Mouse (Mus musculus) limb, embryonic 13.5 days (tissue): ENCODE results near the gene Casc3. TPM values are rescaled to one million over a fixed set of nuclear protein-coding genes. Genes with fewer than 3 reads are reported as not detected.
A peak's percentile ranks its signal among the peaks of the same experiment; 100 is the strongest.

Source experiments
- ATAC-seq: fragments of 200-750 bp; cut with Nextera tagmentation; 2 replicates; pipeline ENCODE4 v1.8.0; 2017; ENCODE audit warnings: low read depth, moderate number of reproducible peaks, moderate TSS enrichment; ENCODE audit not compliant: low FRiP score
- H3K27ac ChIP-seq: fragments of 300-500 bp; sonication (generic); 2 replicates; pipeline ENCODE4 v1.5.1; 2015; ENCODE audit warnings: inconsistent platforms, mild to moderate bottlenecking, moderate library complexity
- H3K27me3 ChIP-seq: fragments of 300-500 bp; sonication (generic); 2 replicates; pipeline ENCODE4 v1.6.1; 2015; ENCODE audit warnings: mild to moderate bottlenecking, inconsistent platforms
- H3K36me3 ChIP-seq: fragments of 300-500 bp; sonication (generic); 2 replicates; pipeline ENCODE4 v1.6.1; 2015; ENCODE audit warnings: inconsistent platforms, mild to moderate bottlenecking, moderate library complexity
- H3K4me1 ChIP-seq: fragments of 300-500 bp; sonication (generic); 2 replicates; pipeline ENCODE4 v1.6.1; 2015; ENCODE audit warnings: inconsistent platforms
- H3K4me2 ChIP-seq: fragments of 300-500 bp; sonication (generic); replicated peaks from 2 replicates; pipeline ENCODE4 v1.6.1; 2015; ENCODE audit warnings: inconsistent platforms, mild to moderate bottlenecking, moderate library complexity
- H3K4me3 ChIP-seq: fragments of 300-500 bp; sonication (generic); 2 replicates; pipeline ENCODE4 v1.5.1; 2015; ENCODE audit warnings: moderate library complexity, mild to moderate bottlenecking, inconsistent platforms
- H3K9ac ChIP-seq: fragments of 300-500 bp; sonication (generic); 2 replicates; pipeline ENCODE4 v1.6.1; 2015; ENCODE audit warnings: mild to moderate bottlenecking, inconsistent platforms
- H3K9me3 ChIP-seq: fragments of 300-500 bp; sonication (generic); 2 replicates; pipeline ENCODE4 v1.6.1; 2016; ENCODE audit warnings: inconsistent platforms
- WGBS: fragments of 180-500 bp; shearing (Covaris S2); methylation state at CpG from one replicate; pipeline ENCODE4 v1.1.7; 2015; 5-methylcytosine and 5-hydroxymethylcytosine counted together
- polyA plus RNA-seq: library from polyadenylated mRNA; unstranded; fragments of >200 nt; fragmentation: Nextera tagmentation; extraction: Ambion mirVana; gene quantifications from 2 replicates; pipeline ENCODE4 v1.2.1, GENCODE M21; 2015

Gene Casc3
- polyA plus RNA-seq, 1 experiment from 2014 or later, result 39.5 TPM

DNA sequence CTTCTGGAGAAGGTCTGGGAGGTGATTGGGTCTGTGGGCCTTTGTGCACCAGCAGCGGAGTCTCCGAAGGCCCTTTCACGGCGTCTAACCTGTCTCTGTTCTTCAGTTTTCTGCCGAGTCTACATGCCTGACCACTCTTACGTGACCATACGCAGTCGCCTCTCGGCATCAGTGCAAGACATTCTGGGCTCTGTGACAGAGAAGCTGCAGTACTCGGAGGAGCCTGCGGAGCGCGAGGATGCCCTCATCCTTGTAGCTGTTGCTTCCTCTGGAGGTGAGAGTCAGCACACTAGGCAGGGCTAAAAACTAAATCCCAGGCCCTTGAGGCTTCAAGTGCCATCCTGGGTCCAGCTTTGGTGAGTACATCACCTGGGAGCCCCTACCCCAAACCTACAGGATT is 41.3 kb downstream of the Casc3 start:
- Histone ChIP-seq H3K27ac (no peak overlapping the region), H3K4me1 (peaks cover 19% of the 10 kb centered on the region), H3K9me3 (no peaks in the 10 kb centered on the region), H3K4me3 (no peak overlapping the region), H3K9ac (no peak overlapping the region), H3K27me3 (peaks cover 3% of the 10 kb centered on the region; the same call in 1 of the 2 replicates), H3K36me3 (peaks cover 15% of the 10 kb centered on the region), H3K4me2 (no peak overlapping the region)
- no peak for ATAC-seq
- 56% methylated on average over 13 of the region's 13 CpGs for WGBS

DNA sequence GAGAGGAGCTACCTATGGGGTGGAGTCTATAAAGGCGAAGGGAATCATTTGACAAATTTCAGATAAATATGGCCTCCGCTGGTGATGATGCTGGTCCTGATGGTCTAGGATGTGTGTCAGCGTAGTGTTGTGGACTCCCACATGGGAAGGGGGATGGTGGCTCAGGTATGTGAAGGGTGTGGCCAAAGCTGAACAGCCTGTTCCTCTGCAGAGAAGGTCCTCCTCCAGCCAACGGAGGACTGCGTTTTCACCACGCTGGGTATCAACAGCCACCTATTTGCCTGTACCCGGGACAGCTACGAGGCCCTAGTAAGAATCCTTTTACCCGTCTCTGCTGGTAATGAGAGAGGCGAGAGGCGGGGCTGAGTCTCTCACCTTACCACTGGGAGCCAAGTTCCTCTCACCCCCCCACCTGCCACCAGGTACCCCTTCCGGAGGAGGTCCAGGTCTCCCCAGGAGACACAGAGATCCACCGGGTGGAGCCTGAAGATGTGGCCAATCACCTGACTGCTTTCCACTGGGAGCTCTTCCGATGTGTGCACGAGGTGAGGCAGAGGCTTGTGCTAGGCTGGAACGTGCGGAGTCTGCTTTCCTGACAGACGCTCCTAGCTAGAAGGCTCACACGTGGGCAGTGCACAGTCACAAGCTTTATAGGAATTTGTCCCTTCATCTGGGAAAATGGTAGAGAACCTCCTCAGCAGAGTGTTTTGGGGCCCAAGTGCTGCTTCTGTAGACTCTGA is 42.3 kb downstream of the Casc3 start:
- Histone ChIP-seq H3K4me3 (no peak overlapping the region), H3K27ac (no peak overlapping the region), H3K36me3 (peaks cover 20% of the 10 kb centered on the region), H3K9me3 (no peaks in the 10 kb centered on the region), H3K27me3 (peaks cover 3% of the 10 kb centered on the region; the same call in 1 of the 2 replicates), H3K4me1 (peaks cover 23% of the 10 kb centered on the region), H3K9ac (no peak overlapping the region), H3K4me2 (no peak overlapping the region)
- ATAC-seq, result no peak
- 55% methylated on average over 19 of the region's 19 CpGs for WGBS

GRCm38 (mm10) chr11:98849196-98849894 is 44.6 kb downstream of the Casc3 start:
- no peak overlapping the region for H3K27ac ChIP-seq
- H3K9me3 ChIP-seq, result no peaks in the 10 kb centered on the region
- 0 out of 2 replicates have a peak overlapping the region, but pooled peaks have one; percentile 39 for H3K9ac ChIP-seq
- H3K4me2 ChIP-seq, result peak overlapping the region; percentile 30
- peaks cover 45% of the 10 kb centered on the region for H3K4me1 ChIP-seq
- 12% methylated on average over 19 of the region's 19 CpGs for WGBS
- peaks cover 3% of the 10 kb centered on the region; the same call in 1 of the 2 replicates for H3K27me3 ChIP-seq
- H3K36me3 ChIP-seq, result peaks cover 16% of the 10 kb centered on the region
- no peak for ATAC-seq
- H3K4me3 ChIP-seq, result no peak overlapping the region

- WGBS, result 67% methylated on average over 26 of the region's 26 CpGs
- peaks cover 3% of the 10 kb centered on the region; the same call in 1 of the 2 replicates for H3K27me3 ChIP-seq
- H3K4me1 ChIP-seq, result peaks cover 45% of the 10 kb centered on the region
- 0 out of 2 replicates have a peak overlapping the region, but pooled peaks have one; percentile 11 for H3K4me2 ChIP-seq
- H3K9me3 ChIP-seq, result no peaks in the 10 kb centered on the region
- H3K27ac ChIP-seq, result no peak overlapping the region
- ATAC-seq, result no peak
- no peak overlapping the region for H3K4me3 ChIP-seq
- peaks cover 16% of the 10 kb centered on the region for H3K36me3 ChIP-seq
- H3K9ac ChIP-seq, result peak overlapping the region; percentile 19; the same call in 1 of the 2 replicates
Measured at GRCm38 (mm10) chr11:98850100-98851093, 45.7 kb downstream of the Casc3 start.

- 86% methylated on average over 8 of the region's 8 CpGs for WGBS
Measured at GRCm38 (mm10) chr11:98854116-98854515, 49.4 kb downstream of the Casc3 start.

GRCm38 (mm10) chr11:98854659-98855058 is 50.0 kb downstream of the Casc3 start:
- no peaks in the 10 kb centered on the region for H3K9me3 ChIP-seq
- no peak for ATAC-seq
- 76% methylated on average over 2 of the region's 2 CpGs for WGBS
- peaks cover 37% of the 10 kb centered on the region for H3K4me1 ChIP-seq
- H3K36me3 ChIP-seq, result peaks cover 12% of the 10 kb centered on the region; the same call in 1 of the 2 replicates
- H3K27ac ChIP-seq, result no peak overlapping the region
- no peak overlapping the region for H3K4me2 ChIP-seq
- no peak overlapping the region for H3K4me3 ChIP-seq
- no peak overlapping the region for H3K9ac ChIP-seq
- no peaks in the 10 kb centered on the region for H3K27me3 ChIP-seq

More at GRCm38 (mm10) chr11:98854116-98854515, 49.4 kb downstream of the Casc3 start:
- peaks cover 12% of the 10 kb centered on the region; the same call in 1 of the 2 replicates for H3K36me3 ChIP-seq
- no peak overlapping the region for H3K4me2 ChIP-seq
- peaks cover 2% of the 10 kb centered on the region; the same call in 1 of the 2 replicates for H3K27me3 ChIP-seq
- peaks cover 42% of the 10 kb centered on the region for H3K4me1 ChIP-seq
- no peaks in the 10 kb centered on the region for H3K9me3 ChIP-seq
- H3K27ac ChIP-seq, result no peak overlapping the region
- ATAC-seq, result no peak
- no peak overlapping the region for H3K9ac ChIP-seq
- H3K4me3 ChIP-seq, result no peak overlapping the region

- Histone ChIP-seq H3K9me3 (no peaks in the 10 kb centered on the region), H3K9ac (no peak overlapping the region), H3K27me3 (no peaks in the 10 kb centered on the region), H3K27ac (no peak overlapping the region), H3K4me2 (no peak overlapping the region), H3K4me1 (peaks cover 6% of the 10 kb centered on the region), H3K36me3 (no peaks in the 10 kb centered on the region), H3K4me3 (no peak overlapping the region)
- WGBS, result 39% methylated on average over 14 of the region's 14 CpGs
- ATAC-seq, result peak; percentile 54; the same call in 1 of the 2 replicates
Measured at GRCm38 (mm10) chr11:98858759-98859731, 54.3 kb downstream of the Casc3 start.

DNA sequence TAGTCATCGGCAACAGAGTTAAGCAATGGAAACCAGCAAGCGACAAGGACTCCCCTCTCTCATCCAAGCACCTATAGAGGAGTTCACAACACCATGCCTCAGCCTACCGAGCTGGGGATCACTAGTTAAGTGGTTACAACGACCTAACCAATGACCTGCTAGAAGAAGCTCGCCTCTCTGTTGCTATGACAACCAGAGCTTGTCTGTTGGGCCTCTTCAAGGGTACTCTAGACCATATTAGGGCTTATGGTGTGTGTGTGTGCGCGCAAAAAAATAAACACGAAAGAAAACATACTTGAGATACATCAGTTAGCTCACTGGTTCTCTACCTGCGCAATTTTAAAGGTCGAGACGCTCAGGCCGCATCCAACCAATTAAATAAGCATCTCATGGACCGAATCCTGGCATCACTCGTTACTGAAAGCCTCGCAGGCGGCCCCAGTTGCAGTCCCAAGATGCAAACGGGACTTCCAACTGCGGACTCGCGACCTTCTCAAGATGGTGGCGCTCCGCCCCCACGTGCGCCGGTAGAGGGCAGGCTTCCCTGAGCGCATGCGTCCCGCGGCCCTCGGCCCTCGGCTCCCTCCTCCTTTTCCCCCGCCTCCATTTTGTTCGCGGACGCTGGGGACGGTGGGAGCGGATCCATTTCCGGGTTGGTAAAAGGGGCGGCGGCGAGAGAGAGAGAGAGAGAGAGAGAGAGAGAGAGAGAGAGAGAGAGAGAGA is 58.5 kb downstream of the Casc3 start, which contains the start of gene Wipf2:
TSS of gene Wipf2 (plus strand) at position 611 of the 723 bp plus-strand sequence.
- WGBS, result 6% methylated on average over 32 of the region's 41 CpGs
- peaks cover 11% of the 10 kb centered on the region for H3K4me1 ChIP-seq
- no peaks in the 10 kb centered on the region for H3K27me3 ChIP-seq
- peak within 1 kb of the TSS; percentile 60 for H3K4me3 ChIP-seq
- H3K9ac ChIP-seq, result peak within 1 kb of the TSS; percentile 78
- H3K27ac ChIP-seq, result peak within 1 kb of the TSS; percentile 90
- peak within 1 kb of the TSS; percentile 79 for H3K4me2 ChIP-seq
- ATAC-seq, result peak; percentile 91
- H3K36me3 ChIP-seq, result peaks cover 24% of the 10 kb centered on the region
- no peaks in the 10 kb centered on the region for H3K9me3 ChIP-seq

DNA sequence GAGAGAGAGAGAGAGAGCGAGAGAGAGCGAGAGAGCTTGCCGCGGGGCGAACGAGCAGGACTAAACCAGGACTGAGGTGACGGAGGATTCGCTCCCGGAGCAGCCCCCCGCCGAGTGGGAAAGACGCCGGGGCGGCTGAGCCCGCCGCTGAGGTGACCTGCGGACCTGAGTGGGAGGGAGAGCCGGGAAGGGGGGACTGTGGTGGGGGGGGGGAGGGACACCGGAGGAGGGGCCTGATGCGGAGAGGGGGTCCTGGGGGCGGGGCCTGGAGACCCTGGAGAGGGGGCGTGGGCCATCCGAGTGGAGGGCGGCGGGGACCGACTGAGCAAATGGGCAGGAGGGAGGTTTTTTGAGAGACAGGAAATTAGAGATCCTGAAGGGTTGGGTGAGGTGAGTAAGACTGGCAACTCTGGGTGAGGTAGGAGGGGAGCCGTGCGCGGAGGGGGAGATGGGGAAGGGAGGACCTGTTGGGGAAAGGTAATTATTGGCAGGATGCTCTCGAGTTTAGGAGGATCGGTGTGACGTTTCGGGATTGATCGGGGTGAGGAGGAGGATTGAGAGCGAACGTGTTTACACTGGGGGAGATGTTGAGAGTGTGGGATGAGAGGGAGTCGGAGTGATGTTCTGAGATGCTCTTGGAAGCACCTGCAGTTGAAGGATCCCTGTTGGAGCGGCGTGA is 59.2 kb downstream of the Casc3 start:
- Histone ChIP-seq H3K9me3 (no peaks in the 10 kb centered on the region), H3K4me2 (peak overlapping the region; percentile 79), H3K27me3 (no peaks in the 10 kb centered on the region), H3K27ac (peak overlapping the region; percentile 90), H3K36me3 (peaks cover 31% of the 10 kb centered on the region), H3K4me3 (peak overlapping the region; percentile 60), H3K4me1 (peaks cover 11% of the 10 kb centered on the region), H3K9ac (peak overlapping the region; percentile 78)
- WGBS, result under 1% methylated on average over 37 of the region's 39 CpGs
- ATAC-seq, result peak; percentile 82

DNA sequence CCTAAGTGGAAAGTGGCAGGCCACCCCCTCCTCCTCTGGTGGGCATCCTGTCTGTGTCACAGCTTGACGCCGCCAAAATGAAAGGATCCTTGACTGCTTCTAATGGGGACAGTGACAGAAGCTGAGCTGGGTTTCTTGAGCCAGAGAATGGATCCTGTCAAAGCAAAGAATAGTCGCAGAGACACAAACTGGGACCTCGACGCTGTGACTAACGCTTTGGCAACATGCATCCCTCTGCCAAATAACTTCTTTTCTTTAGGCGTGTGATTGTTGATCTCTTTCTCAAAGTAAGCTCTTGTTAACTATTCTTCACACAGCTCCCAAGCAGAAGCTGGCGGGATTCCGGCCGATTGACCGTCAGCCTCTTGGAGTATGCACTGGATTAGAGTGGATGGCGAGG is 62.6 kb downstream of the Casc3 start:
- Histone ChIP-seq H3K4me3 (no peak overlapping the region), H3K9ac (no peak overlapping the region), H3K27ac (no peak overlapping the region), H3K27me3 (no peaks in the 10 kb centered on the region), H3K4me2 (no peak overlapping the region), H3K4me1 (peaks cover 27% of the 10 kb centered on the region), H3K9me3 (no peaks in the 10 kb centered on the region), H3K36me3 (peaks cover 42% of the 10 kb centered on the region)
- no peak for ATAC-seq
- 95% methylated on average over 12 of the region's 12 CpGs for WGBS
